Mouse (Mus musculus): Measurements from ENCODE around the gene Emc9.
A peak's percentile ranks its signal among the peaks of the same experiment; 100 is the strongest.

Gene Emc9

DNA sequence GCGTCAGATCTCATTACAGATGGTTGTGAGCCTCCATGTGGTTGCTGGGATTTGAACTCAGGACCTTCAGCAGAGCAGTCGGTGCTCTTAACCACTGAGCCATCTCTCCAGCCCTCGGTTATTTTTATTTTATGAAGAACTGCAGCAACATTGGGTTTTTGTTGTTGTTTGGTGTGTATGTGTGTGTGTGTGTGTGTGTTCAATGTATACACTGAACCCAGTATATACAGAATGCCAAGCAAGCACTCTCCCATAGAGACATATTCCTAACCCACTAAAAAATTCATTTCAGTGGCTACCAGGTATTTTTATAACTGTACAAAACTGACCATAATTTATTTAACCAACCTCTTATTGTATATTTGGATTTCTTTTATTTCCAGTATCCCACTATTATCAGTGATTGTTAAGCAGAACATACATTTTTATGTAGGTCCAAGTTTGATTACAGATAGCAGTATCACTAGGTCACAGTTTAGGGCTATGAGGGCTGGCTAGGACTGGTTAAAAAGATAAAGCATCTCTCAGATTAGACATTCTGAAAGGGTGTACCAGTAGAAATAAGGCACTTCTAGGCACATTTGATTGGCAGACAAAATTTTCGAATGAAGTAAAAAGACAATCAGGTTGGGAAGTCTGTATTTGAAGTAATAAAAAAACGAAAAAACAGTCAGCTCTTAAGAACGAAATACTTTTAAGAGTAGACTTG is 26.2 kb downstream of the Emc9 start:
- DNase-seq: no peak

DNA sequence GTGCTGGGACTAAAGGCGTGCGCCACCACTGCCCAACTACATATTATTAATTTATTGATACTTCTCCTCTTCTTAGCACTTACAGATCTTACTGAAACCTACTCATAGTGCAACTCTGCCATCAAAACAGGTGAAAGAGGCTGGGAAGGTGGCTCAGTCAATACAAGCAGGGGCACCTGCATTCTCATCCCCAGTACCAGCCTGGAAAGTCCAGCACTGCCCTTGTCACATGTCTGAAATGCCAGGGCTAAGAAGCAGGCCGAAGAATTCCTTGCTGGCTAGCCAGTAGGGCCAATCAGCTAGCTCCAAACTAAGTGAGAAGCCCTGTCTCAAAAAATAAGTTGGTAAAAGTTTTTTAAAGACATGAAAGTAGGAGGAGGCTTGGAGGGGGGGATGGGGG is 27.5 kb downstream of the Emc9 start:
- DNase-seq: no peak

DNA sequence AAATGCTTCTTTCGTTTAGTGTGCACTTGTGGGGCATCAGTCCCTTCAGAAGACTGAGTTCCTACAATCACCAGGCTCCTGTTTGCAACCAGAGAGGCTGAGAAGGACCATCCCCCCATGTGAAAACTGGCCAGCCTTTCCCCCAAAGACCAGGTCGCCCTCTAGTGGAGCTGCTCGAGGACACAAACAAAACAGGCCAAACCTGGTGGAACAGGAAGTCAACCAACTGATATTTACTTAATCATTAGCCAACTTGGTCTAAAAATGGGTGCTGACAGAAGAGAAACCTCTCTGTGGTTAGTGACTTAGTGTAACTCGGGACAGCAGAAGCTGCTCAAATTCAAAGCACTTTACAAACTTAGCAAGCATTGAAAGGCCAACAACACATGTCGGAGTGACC is 28.1 kb downstream of the Emc9 start:
- peak; percentile 86 to 92 for DNase-seq

DNA sequence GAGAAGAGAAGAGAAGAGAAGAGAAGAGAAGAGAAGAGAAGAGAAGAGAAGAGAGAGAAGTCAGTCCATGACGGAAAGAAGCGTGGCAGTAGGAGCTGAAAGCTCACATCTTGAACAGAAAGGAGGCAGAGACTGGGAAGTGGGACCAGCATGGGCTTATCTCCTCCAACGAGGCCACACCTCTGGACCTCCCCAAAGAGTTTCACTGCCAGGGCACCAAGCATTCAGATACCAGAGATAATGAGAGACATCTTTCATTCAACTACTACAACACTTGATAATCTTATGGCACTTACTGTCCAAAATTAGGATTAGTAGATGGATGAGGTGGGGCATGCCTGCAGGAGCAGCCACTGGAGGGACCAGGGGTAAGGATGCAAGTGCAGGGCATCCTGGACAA is 29.3 kb downstream of the Emc9 start:
- DNase-seq: no peak

DNA sequence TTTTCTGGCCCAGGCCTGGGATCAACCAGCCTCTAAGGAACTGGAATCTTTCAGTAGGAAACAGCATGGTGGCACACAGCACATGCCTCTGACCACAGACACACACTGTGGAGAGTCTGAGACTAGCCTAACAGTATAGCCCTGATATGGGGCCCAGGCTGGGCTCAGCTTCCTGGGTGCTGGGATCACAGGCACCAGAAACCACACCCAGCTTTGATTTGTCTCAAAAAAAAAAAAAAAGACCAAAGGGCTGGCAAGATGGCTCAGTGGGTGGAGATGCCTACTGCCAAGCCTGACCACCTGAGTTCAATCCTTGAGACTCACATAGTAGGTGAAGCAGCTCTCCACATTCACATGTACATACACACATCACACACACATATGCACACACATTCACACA is 30.5 kb downstream of the Emc9 start:
- no peak for DNase-seq

DNA sequence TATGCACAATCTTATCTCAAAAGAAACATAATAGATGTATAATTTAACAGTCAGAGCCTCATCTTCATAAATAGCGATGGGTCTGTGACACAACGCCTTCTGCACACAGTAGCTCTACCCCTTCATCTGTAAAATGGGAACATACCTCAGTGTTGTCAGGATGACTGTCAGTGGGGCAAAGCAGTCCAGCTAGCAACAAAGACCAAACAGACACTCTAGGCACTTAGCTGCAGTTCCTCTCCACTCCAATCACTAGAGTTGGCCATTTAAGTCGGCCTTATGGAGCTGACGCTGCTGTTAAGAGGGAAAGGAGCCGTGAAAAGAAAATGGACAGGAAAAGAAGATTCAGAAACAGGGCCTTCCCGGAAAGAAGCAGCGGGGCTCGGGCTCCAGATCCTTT is 33.3 kb downstream of the Emc9 start:
- DNase-seq: no peak

DNA sequence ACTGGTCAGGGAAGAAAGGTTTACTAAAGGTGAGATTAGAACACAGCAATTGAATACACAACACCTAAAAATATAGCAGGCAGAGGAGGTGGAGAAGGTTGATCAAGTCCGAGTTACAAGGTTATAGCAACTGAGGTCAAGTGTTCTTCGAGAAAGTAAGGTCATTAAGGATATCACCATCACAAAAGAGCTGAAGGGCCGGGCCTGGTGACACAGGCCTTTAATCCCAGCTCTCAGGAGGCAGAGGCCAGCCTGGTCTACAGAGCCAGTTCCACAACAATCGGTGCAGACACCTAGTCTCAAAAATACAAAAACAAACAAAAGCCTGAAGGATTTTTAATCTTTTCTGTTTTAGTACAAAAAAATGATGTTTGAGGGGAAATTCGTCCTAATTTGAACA is 33.8 kb downstream of the Emc9 start:
- DNase-seq: no peak

DNA sequence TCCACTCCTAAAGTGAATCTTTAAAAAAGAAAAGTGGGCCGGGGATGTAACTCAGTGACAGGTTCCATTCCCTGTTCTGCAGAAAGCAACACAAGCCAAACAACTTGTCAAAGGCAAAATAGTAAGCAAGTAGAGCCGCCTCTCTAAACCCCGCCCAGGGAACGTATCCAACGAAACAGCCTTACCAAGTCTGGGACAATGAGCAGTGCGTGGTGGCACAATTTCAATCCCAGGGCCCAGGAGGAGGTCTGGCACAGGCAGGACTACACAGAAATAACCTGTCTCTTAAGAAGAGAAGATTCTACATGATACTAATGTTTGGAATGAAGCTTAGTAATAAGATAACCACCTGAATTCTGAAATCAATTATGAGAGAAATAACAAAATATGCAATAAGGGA is 34.9 kb downstream of the Emc9 start:
- DNase-seq: no peak

DNA sequence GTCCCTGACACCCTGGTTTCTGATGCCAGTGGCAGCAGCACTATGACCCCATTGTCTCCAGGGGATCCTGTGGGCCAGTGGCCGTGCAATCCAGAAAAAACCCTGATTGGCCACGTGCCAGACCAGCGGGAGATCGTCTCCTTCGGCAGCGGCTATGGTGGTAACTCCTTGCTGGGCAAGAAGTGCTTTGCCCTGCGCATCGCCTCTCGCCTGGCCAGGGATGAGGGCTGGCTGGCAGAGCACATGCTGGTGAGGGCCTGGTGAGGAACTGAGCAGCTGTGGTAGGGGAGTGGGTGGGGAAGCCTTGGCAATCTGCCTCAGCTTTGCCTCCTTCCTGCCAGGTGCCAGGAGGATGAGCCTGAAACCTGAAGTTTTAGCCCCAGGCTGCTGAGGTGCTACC is 40.8 kb downstream of the Emc9 start:
- DNase-seq: no peak

DNA sequence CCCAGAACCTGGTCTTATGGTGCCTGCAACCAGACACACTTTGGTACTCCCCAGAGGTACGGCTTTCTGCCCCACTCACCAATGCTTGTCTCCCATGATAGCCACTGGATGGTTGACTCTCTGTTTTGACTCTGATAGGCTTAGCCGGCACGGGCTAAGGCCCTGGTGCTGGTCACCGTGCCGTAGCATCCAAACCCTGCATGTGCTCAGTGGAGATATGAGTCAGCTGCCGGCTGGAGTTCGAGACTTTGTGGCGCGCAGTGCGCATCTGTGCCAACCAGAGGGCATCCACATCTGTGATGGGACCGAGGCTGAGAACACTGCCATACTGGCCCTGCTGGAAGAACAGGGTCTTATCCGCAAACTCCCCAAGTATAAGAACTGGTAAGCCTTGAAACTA is 42.8 kb downstream of the Emc9 start:
- DNase-seq: peak in 1 of 2 experiments; percentile 18

DNA sequence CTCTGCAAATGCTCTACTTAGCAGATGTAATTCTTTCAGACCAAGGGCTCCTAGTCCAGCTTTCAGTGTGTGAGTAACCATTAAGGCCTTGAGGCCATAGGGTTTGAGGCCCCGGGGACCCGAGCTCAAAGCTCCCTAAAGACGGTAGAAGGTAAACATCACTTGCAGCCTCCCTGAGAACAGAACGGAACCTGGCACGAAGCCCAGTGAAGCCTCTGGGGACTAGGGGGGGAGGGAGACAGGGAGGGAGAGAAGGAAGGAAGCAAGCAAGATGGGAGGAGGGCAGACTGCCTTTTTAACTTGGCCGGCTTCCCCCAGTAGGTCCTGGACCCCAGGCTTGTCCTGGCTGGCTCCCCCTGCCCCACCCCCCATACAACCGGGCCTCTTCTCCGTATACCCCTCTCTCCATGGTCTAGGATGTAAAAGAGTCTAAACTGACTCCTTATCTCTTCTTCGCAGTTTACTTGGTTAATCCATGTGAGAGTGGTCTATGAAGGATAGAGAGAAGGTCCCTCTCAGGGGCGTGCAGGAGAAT is 44.2 kb downstream of the Emc9 start:
- peak; percentile 87 to 88 for DNase-seq

DNA sequence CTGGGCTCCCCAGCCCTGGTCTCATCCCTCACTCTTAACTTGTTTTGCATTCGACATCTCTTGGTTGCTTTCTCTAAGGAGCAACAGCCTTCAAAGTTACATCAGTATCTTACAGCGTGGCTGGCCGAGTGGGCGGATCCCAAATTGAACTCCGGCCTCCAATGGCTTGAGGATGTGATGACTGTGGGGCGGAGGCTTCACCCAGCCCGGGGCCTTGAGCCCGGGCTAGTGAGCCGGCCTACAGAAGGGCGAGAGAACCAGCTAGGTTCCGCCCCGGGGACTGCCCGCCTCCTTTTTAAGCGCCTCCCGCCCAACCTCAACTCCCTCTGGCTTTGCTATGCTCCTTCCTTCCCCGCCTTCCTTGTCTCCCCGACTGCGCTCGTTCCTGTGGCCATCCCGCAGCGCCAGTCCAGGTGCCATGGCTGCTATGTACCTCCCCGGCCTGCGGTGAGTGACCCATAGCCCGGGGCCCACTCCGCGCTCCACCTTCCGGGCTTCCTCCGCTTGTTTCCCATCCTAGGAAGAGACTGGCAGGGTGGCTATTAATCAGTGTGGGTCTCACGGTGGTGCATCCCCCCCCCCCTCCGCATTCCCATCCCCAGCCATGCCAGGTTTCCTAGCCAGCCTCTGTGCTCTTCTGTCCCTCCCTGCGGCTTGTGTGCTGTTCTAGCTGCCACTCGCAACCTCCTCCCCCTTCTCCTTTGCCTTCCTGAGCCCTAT is 44.9 kb downstream of the Emc9 start, which contains the start of gene Pck2:
Gene Pck2, plus strand, starts transcription at position 200 of the 720 bp plus-strand sequence.
- peak; percentile 92 to 96 for DNase-seq

DNA sequence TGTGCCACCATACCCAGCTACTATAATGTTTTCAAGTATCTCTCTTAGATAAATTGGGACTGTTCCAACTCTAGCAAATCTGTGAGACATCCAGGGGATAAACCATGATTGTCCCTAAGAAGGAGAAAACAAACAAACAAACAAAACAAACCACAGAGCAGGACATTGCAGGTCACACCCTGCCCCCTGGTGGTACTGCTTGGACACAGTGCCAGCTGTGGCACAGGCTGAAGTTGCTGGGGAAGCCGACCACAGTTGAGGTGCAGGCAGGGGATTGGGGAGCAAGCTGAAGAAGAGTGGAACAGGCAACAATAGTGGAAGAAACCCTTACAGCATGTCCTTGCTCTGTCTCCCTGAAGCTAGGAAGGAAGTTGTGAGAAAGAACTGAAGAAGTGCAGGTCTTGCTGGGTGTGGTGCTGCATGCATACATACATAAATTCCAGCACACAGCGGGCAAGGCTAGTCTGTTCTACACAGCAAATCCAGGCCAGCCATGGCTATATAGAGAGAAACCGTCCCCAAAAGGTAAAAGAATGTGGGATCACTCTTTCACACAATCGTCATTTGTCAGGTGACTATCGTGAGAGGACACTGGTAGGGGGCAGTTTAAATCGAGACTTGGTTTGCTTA is 48.9 kb downstream of the Emc9 start:
- DNase-seq: peak; percentile 40 to 47

Measured in lung, postnatal 4 days (tissue).